Mouse (Mus musculus): ENCODE results near the gene Kcng3. TPM values are rescaled to one million over a fixed set of nuclear protein-coding genes. Genes with fewer than 3 reads are reported as not detected.

Kcng3 gene
- polyA plus RNA-seq, 1 experiment from 2014 or later, result not detected

- Histone ChIP-seq H3K4me3 (ENCODE audit: low read depth, low read length) (no peak overlapping the region), H3K4me1 (ENCODE audit: insufficient read depth) (no peaks in the 10 kb centered on the region), H3K36me3 (replicated peaks; ENCODE audit: insufficient read depth, low read length) (no peaks in the 10 kb centered on the region), H3K9ac (replicated peaks) (no peak overlapping the region), H3K4me2 (ENCODE audit: low read depth, low read length) (no peak overlapping the region), H3K9me3 (ENCODE audit: low read length) (no peaks in the 10 kb centered on the region), H3K27me3 (ENCODE audit: insufficient read depth, low read length) (no peaks in the 10 kb centered on the region), H3K27ac (ENCODE audit: low read depth) (no peak overlapping the region)
- TF ChIP-seq CTCF (IDR thresholded peaks at IDR 0.05; ENCODE audit: low read depth) (no peak), EP300 (IDR thresholded peaks at IDR 0.05; ENCODE audit: low read depth) (no peak)
- WGBS (ENCODE audit: insufficient replicate concordance), result 66% methylated on average over 7 of the region's 7 CpGs
- ATAC-seq (peak; percentile 53; the same call in 1 of the 2 replicates), DNase-seq (no peak)
Measured at GRCm38 (mm10) chr17:83595966-83596365, 35.7 kb downstream of the Kcng3 start.

- Histone ChIP-seq H3K4me1 (ENCODE audit: insufficient read depth) (no peaks in the 10 kb centered on the region), H3K9me3 (ENCODE audit: low read length) (no peaks in the 10 kb centered on the region), H3K27ac (ENCODE audit: low read depth) (no peak overlapping the region), H3K4me2 (ENCODE audit: low read depth, low read length) (no peak overlapping the region), H3K27me3 (ENCODE audit: insufficient read depth, low read length) (no peaks in the 10 kb centered on the region), H3K36me3 (replicated peaks; ENCODE audit: insufficient read depth, low read length) (no peaks in the 10 kb centered on the region), H3K9ac (replicated peaks) (no peak overlapping the region), H3K4me3 (ENCODE audit: low read depth, low read length) (no peak overlapping the region)
- TF ChIP-seq CTCF (IDR thresholded peaks at IDR 0.05; ENCODE audit: low read depth), result no peak
- TF ChIP-seq EP300 (IDR thresholded peaks at IDR 0.05; ENCODE audit: low read depth), result no peak
- ATAC-seq, result no peak
- no peak for DNase-seq
- 77% methylated on average over 8 of the region's 8 CpGs for whole genome bisulfite sequencing (ENCODE audit: insufficient replicate concordance)
Measured at GRCm38 (mm10) chr17:83594526-83594925, 37.2 kb downstream of the Kcng3 start.

- Histone ChIP-seq H3K4me2 (ENCODE audit: low read depth, low read length) (no peak overlapping the region), H3K9me3 (ENCODE audit: low read length) (0 out of 2 replicates have a peak, but pooled peaks cover 2% of the 10 kb centered on the region), H3K4me1 (ENCODE audit: insufficient read depth) (no peaks in the 10 kb centered on the region), H3K36me3 (replicated peaks; ENCODE audit: insufficient read depth, low read length) (no peaks in the 10 kb centered on the region), H3K27ac (ENCODE audit: low read depth) (no peak overlapping the region), H3K27me3 (ENCODE audit: insufficient read depth, low read length) (no peaks in the 10 kb centered on the region), H3K4me3 (ENCODE audit: low read depth, low read length) (no peak overlapping the region), H3K9ac (replicated peaks) (no peak overlapping the region)
- TF ChIP-seq EP300 (IDR thresholded peaks at IDR 0.05; ENCODE audit: low read depth) (no peak), CTCF (IDR thresholded peaks at IDR 0.05; ENCODE audit: low read depth) (no peak)
- 68% methylated on average over 10 of the region's 10 CpGs for whole genome bisulfite sequencing (ENCODE audit: insufficient replicate concordance)
- ATAC-seq (no peak), DNase-seq (no peak)
Measured at GRCm38 (mm10) chr17:83593396-83593795, 38.3 kb downstream of the Kcng3 start.

GRCm38 (mm10) chr17:83588663-83589341, 42.9 kb downstream of the Kcng3 start:
- 0 out of 2 replicates have a peak, but pooled peaks cover 2% of the 10 kb centered on the region for H3K9me3 ChIP-seq (ENCODE audit: low read length)
- H3K4me3 ChIP-seq (ENCODE audit: low read depth, low read length), result no peak overlapping the region
- whole genome bisulfite sequencing (ENCODE audit: insufficient replicate concordance), result 74% methylated on average over 6 of the region's 6 CpGs
- ATAC-seq (no peak), DNase-seq (no peak)
- H3K4me1 ChIP-seq (ENCODE audit: insufficient read depth), result no peaks in the 10 kb centered on the region
- no peak overlapping the region for H3K4me2 ChIP-seq (ENCODE audit: low read depth, low read length)
- no peaks in the 10 kb centered on the region for H3K27me3 ChIP-seq (ENCODE audit: insufficient read depth, low read length)
- no peak for TF ChIP-seq EP300 (IDR thresholded peaks at IDR 0.05; ENCODE audit: low read depth)
- peak; percentile 54 for TF ChIP-seq CTCF (IDR thresholded peaks at IDR 0.05; ENCODE audit: low read depth)
- no peak overlapping the region for H3K27ac ChIP-seq (ENCODE audit: low read depth)
- H3K9ac ChIP-seq (replicated peaks), result no peak overlapping the region
- no peaks in the 10 kb centered on the region for H3K36me3 ChIP-seq (replicated peaks; ENCODE audit: insufficient read depth, low read length)

GRCm38 (mm10) chr17:83587731-83588130, 44.0 kb downstream of the Kcng3 start:
- no peak for TF ChIP-seq EP300 (IDR thresholded peaks at IDR 0.05; ENCODE audit: low read depth)
- TF ChIP-seq CTCF (IDR thresholded peaks at IDR 0.05; ENCODE audit: low read depth), result no peak
- Histone ChIP-seq H3K9me3 (ENCODE audit: low read length) (0 out of 2 replicates have a peak, but pooled peaks cover 2% of the 10 kb centered on the region), H3K4me2 (ENCODE audit: low read depth, low read length) (no peak overlapping the region), H3K27ac (ENCODE audit: low read depth) (no peak overlapping the region), H3K4me1 (ENCODE audit: insufficient read depth) (no peaks in the 10 kb centered on the region), H3K9ac (replicated peaks) (no peak overlapping the region), H3K27me3 (ENCODE audit: insufficient read depth, low read length) (no peaks in the 10 kb centered on the region), H3K36me3 (replicated peaks; ENCODE audit: insufficient read depth, low read length) (no peaks in the 10 kb centered on the region), H3K4me3 (ENCODE audit: low read depth, low read length) (no peak overlapping the region)
- 84% methylated on average over 8 of the region's 8 CpGs for WGBS (ENCODE audit: insufficient replicate concordance)
- DNase-seq, result no peak
- no peak for ATAC-seq

- Histone ChIP-seq H3K4me3 (ENCODE audit: low read depth, low read length) (no peak overlapping the region), H3K4me2 (ENCODE audit: low read depth, low read length) (no peak overlapping the region), H3K9me3 (ENCODE audit: low read length) (no peaks in the 10 kb centered on the region), H3K27me3 (ENCODE audit: insufficient read depth, low read length) (no peaks in the 10 kb centered on the region), H3K4me1 (ENCODE audit: insufficient read depth) (no peaks in the 10 kb centered on the region), H3K9ac (replicated peaks) (no peak overlapping the region), H3K27ac (ENCODE audit: low read depth) (no peak overlapping the region), H3K36me3 (replicated peaks; ENCODE audit: insufficient read depth, low read length) (no peaks in the 10 kb centered on the region)
- TF ChIP-seq EP300 (IDR thresholded peaks at IDR 0.05; ENCODE audit: low read depth) (no peak), CTCF (IDR thresholded peaks at IDR 0.05; ENCODE audit: low read depth) (no peak)
- no peak for ATAC-seq
- 39% methylated on average over 2 of the region's 2 CpGs for WGBS (ENCODE audit: insufficient replicate concordance)
- no peak for DNase-seq
Measured at GRCm38 (mm10) chr17:83582585-83582984, 49.1 kb downstream of the Kcng3 start.

Data from liver, postnatal 0 days (tissue).